Mouse (Mus musculus): ENCODE measurements at regions not wholly inside any gene's neighbourhood (a gene's known extent, or its start where the extent isn't known, plus 50 kb on each side); places are given as distances from the start of the nearest gene placed in this dataset.

GRCm38 (mm10) chr5:83890619-83891185, 526.5 kb downstream of the Epha5 start:
- DNase-seq, result no peak

- DNase-seq, result no peak
These were observed 517.1 kb upstream of the Tecrl start for GRCm38 (mm10) chr5:83872052-83872451.

GRCm38 (mm10) chr5:83868359-83868758, 513.4 kb upstream of the Tecrl start:
- no peak for DNase-seq

GRCm38 (mm10) chr5:83861674-83862073, 506.7 kb upstream of the Tecrl start:
- DNase-seq, result no peak

- no peak for DNase-seq
These were observed 497.0 kb upstream of the Tecrl start for GRCm38 (mm10) chr5:83852022-83852421.

- no peak for DNase-seq
These were observed 471.6 kb upstream of the Tecrl start for GRCm38 (mm10) chr5:83826561-83826960.

- no peak for DNase-seq
These were observed 470.0 kb upstream of the Tecrl start for GRCm38 (mm10) chr5:83824838-83825466.

GRCm38 (mm10) chr5:83811309-83811708, 456.3 kb upstream of the Tecrl start:
- no peak for DNase-seq

- no peak for DNase-seq
These were observed 445.0 kb upstream of the Tecrl start for GRCm38 (mm10) chr5:83800028-83800427.

- no peak for DNase-seq
These were observed 425.4 kb upstream of the Tecrl start for GRCm38 (mm10) chr5:83780419-83780818.

- DNase-seq, result peak; percentile 9
These were observed 423.4 kb upstream of the Tecrl start for GRCm38 (mm10) chr5:83778310-83778972.

GRCm38 (mm10) chr5:83741913-83742312, 386.9 kb upstream of the Tecrl start:
- peak; percentile 69 for DNase-seq

- no peak for DNase-seq
These were observed 340.4 kb upstream of the Tecrl start for GRCm38 (mm10) chr5:83695383-83695782.

- DNase-seq, result no peak
These were observed 337.3 kb upstream of the Tecrl start for GRCm38 (mm10) chr5:83692286-83692685.

GRCm38 (mm10) chr5:83678373-83678772, 323.4 kb upstream of the Tecrl start:
- no peak for DNase-seq

GRCm38 (mm10) chr5:83659091-83659490, 304.1 kb upstream of the Tecrl start:
- DNase-seq, result no peak

GRCm38 (mm10) chr5:83651329-83651728, 296.3 kb upstream of the Tecrl start:
- no peak for DNase-seq

GRCm38 (mm10) chr5:83622612-83623374, 267.8 kb upstream of the Tecrl start:
- no peak for DNase-seq

- no peak for DNase-seq
These were observed 255.8 kb upstream of the Tecrl start for GRCm38 (mm10) chr5:83610777-83611176.

- no peak for DNase-seq
These were observed 238.3 kb upstream of the Tecrl start for GRCm38 (mm10) chr5:83593289-83593610.

GRCm38 (mm10) chr5:83592587-83593288, 237.7 kb upstream of the Tecrl start:
- DNase-seq, result no peak

Data from kidney, adult 9 months (tissue).